Mouse (Mus musculus): ENCODE measurements around the gene Bysl. TPM values are rescaled to one million over a fixed set of nuclear protein-coding genes. Genes with fewer than 3 reads are reported as not detected.
"Not testable (repeated sequence)": the region's sequence is repeated elsewhere in the genome, so short reads cannot be mapped to it uniquely, and the experiment has no call there.

Bysl gene
- total RNA-seq (2021), result 15.5 and 22.0 TPM in 2 replicates
- long read RNA-seq, transcript Bysl-201 (7 exons, 3,854 nt), result major isoform, 39 of 44 reads
- long read RNA-seq, partial matches to known transcripts, result 2 of 44 reads
- long read RNA-seq, other reads (novel, unspliced or antisense), result 3 of 44 reads

- peak; percentile 97 for DNase-seq
Observed at GRCm38 (mm10) chr17:47610849-47611660, at the start of gene Bysl, which contains the start of the genes Med20 and Gm20517. Gene Bysl, minus strand, starts transcription at chr17:47611492. Gene Med20, plus strand, starts transcription at chr17:47611582. Gene Gm20517, plus strand, starts transcription at chr17:47611589.

GRCm38 (mm10) chr17:47658741-47659243, 47.5 kb upstream of the Bysl start:
- DNase-seq, result no peak

- no peak for DNase-seq
Observed at GRCm38 (mm10) chr17:47657901-47658300, 46.6 kb upstream of the Bysl start.

GRCm38 (mm10) chr17:47655697-47656096, 44.4 kb upstream of the Bysl start:
- no peak for DNase-seq

- DNase-seq, result not testable (repeated sequence)
Observed at GRCm38 (mm10) chr17:47654346-47654745, 43.1 kb upstream of the Bysl start.

- DNase-seq, result no peak
Observed at GRCm38 (mm10) chr17:47651953-47652352, 40.7 kb upstream of the Bysl start.

- no peak for DNase-seq
Observed at GRCm38 (mm10) chr17:47648966-47649365, 37.7 kb upstream of the Bysl start.

GRCm38 (mm10) chr17:47646683-47647082, 35.4 kb upstream of the Bysl start:
- DNase-seq, result peak; percentile 41

- DNase-seq, result no peak
Observed at GRCm38 (mm10) chr17:47642992-47643391, 31.7 kb upstream of the Bysl start.

- DNase-seq, result no peak
Observed at GRCm38 (mm10) chr17:47633999-47634770, 22.9 kb upstream of the Bysl start.

GRCm38 (mm10) chr17:47632181-47632840, 21.0 kb upstream of the Bysl start:
- no peak for DNase-seq

GRCm38 (mm10) chr17:47630678-47631065, 19.4 kb upstream of the Bysl start, which contains the start of gene Usp49:
Gene Usp49, plus strand, starts transcription at chr17:47630690.
- DNase-seq, result no peak

- no peak for DNase-seq
Observed at GRCm38 (mm10) chr17:47629717-47630677, 18.7 kb upstream of the Bysl start.

GRCm38 (mm10) chr17:47628851-47629676, 17.8 kb upstream of the Bysl start:
- DNase-seq, result peak; percentile 95

- DNase-seq, result no peak
Observed at GRCm38 (mm10) chr17:47627791-47628190, 16.5 kb upstream of the Bysl start.

GRCm38 (mm10) chr17:47626031-47626430, 14.7 kb upstream of the Bysl start:
- DNase-seq, result no peak

GRCm38 (mm10) chr17:47625088-47625487, 13.8 kb upstream of the Bysl start:
- no peak for DNase-seq

- not testable (repeated sequence) for DNase-seq
Observed at GRCm38 (mm10) chr17:47624572-47624971, 13.3 kb upstream of the Bysl start.

- DNase-seq, result no peak
Observed at GRCm38 (mm10) chr17:47622912-47623554, 11.7 kb upstream of the Bysl start.

Data from adrenal gland, postnatal 25 days (tissue).